Mouse (Mus musculus) limb, embryonic 11.5 days (tissue): ENCODE measurements around the gene Uchl3. TPM values are rescaled to one million over a fixed set of nuclear protein-coding genes. Genes with fewer than 3 reads are reported as not detected.

Experiments
- ATAC-seq: fragments of 200-750 bp; cut with Nextera tagmentation; 2 replicates; pipeline ENCODE4 v1.8.0; 2017; ENCODE audit warnings: low read depth; ENCODE audit not compliant: insufficient number of reproducible peaks, low FRiP score, low TSS enrichment
- DNase-seq: peaks from one replicate; pipeline ENCODE4 v3.0.0-alpha.2; 2015; ENCODE audit warnings: low spot score
- H3K27ac ChIP-seq: fragments of 300-500 bp; sonication (generic); replicated peaks from 2 replicates; pipeline ENCODE4 v1.5.1; 2014; ENCODE audit warnings: low read depth, mild to moderate bottlenecking, low read length
- H3K27me3 ChIP-seq: fragments of 300-500 bp; sonication (generic); 2 replicates; pipeline ENCODE4 v1.6.1; 2014; ENCODE audit warnings: mild to moderate bottlenecking, low read length, mixed read lengths; ENCODE audit not compliant: control insufficient read depth, insufficient read depth
- H3K36me3 ChIP-seq: fragments of 300-500 bp; sonication (generic); 2 replicates; pipeline ENCODE4 v1.6.1; 2014; ENCODE audit warnings: mild to moderate bottlenecking, low read length, moderate library complexity, mixed read lengths; ENCODE audit not compliant: control insufficient read depth, insufficient read depth
- H3K4me1 ChIP-seq: fragments of 300-500 bp; sonication (generic); 2 replicates; pipeline ENCODE4 v1.6.1; 2014; ENCODE audit warnings: low read length, mixed read lengths; ENCODE audit not compliant: control insufficient read depth, insufficient read depth
- H3K4me2 ChIP-seq: fragments of 300-500 bp; sonication (generic); 2 replicates; pipeline ENCODE4 v1.6.1; 2014; ENCODE audit warnings: low read depth, mild to moderate bottlenecking, moderate library complexity; ENCODE audit not compliant: severe bottlenecking
- H3K4me3 ChIP-seq: fragments of 300-500 bp; sonication (generic); 2 replicates; pipeline ENCODE4 v1.5.1; 2014; ENCODE audit warnings: low read depth, low read length
- H3K9ac ChIP-seq: fragments of 300-500 bp; sonication (generic); 2 replicates; pipeline ENCODE4 v1.6.1; 2014; ENCODE audit warnings: mild to moderate bottlenecking, low read length
- H3K9me3 ChIP-seq: fragments of 300-500 bp; sonication (generic); 2 replicates; pipeline ENCODE4 v1.6.1; 2016; ENCODE audit warnings: low read length; ENCODE audit not compliant: control insufficient read depth
- WGBS: fragments of 180-500 bp; shearing (Covaris S2); extraction: QIAGEN DNeasy Blood & Tissue Kit; methylation state at CpG from one replicate; pipeline ENCODE4 v1.1.7; 2014; 5-methylcytosine and 5-hydroxymethylcytosine counted together
- polyA plus RNA-seq: library from polyadenylated mRNA; unstranded; fragments of >200 nt; fragmentation: Nextera tagmentation; extraction: Ambion mirVana; gene quantifications from 2 replicates; pipeline ENCODE4 v1.2.1, GENCODE M21; 2014

The Uchl3 gene
- polyA plus RNA-seq, 1 experiment from 2014 or later, result 165 TPM

DNA sequence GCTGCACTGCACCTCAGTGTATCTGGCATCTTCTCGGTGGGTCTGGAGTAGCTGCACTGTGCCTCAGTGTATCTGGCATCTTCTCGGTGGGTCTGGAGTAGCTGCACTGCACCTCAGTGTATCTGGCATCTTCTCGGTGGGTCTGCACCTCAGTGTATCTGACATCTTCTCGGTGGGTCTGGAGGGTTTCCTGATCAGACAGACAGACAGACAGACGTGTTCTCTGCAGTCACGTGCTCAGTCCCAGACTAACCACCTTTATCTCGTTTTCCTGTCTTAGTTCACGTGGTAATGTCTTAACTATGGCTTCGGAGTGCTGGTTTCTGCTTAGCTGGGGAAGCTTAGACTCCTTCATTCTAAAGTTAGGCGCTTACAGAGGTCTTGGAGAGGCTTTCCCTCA, 2.5 kb downstream of the Uchl3 start:
- no peak for DNase-seq
- Histone ChIP-seq H3K4me2 (no peak overlapping the region), H3K36me3 (no peaks in the 10 kb centered on the region), H3K9ac (no peak overlapping the region), H3K27me3 (no peaks in the 10 kb centered on the region), H3K4me1 (no peaks in the 10 kb centered on the region), H3K4me3 (no peak overlapping the region), H3K27ac (no peak overlapping the region), H3K9me3 (no peaks in the 10 kb centered on the region)
- WGBS, result 88% methylated on average over 10 of the region's 10 CpGs
- no peak for ATAC-seq

DNA sequence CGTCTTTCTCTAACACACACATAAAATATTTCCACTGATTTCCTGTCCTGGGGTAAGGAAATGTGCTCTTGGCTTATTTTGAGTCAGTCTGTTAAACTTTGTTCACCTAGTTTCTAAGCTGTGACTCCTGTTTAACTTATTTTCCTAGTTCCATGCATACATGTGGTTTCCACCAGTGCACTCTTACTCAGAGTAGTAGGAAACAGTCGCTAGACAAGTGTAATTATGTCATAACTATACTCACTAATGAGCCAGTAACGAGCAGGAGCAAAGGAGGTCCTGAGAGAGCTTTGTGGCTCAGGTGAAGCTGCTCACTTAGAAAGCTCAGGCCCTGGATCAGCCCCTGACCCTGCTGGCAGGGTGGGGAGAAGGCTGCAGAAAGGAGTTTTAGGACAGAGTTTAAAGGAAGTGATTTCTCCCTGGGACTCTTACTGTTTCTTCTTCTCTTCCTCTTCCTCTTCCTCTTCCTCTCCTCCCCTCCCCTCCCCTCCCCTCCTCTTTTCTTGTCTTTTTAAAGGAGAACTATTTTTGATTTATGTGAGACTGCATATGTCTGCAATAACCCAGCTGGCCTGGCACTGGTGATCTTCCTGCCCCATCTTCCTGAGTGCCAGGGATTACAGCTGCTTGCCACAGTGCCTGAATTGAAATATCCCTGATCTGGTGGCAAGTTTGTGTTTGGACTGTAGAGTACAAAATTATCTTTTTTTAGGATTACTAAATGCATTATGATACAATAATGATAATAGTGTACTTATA, 8.1 kb downstream of the Uchl3 start:
- H3K36me3 ChIP-seq, result no peaks in the 10 kb centered on the region
- no peak for DNase-seq
- no peak overlapping the region for H3K27ac ChIP-seq
- H3K4me3 ChIP-seq, result no peak overlapping the region
- H3K9me3 ChIP-seq, result no peaks in the 10 kb centered on the region
- ATAC-seq, result no peak
- no peak overlapping the region for H3K4me2 ChIP-seq
- no peak overlapping the region for H3K9ac ChIP-seq
- no peaks in the 10 kb centered on the region for H3K27me3 ChIP-seq
- H3K4me1 ChIP-seq, result no peaks in the 10 kb centered on the region
- 34% methylated on average over 3 of the region's 3 CpGs for WGBS

DNA sequence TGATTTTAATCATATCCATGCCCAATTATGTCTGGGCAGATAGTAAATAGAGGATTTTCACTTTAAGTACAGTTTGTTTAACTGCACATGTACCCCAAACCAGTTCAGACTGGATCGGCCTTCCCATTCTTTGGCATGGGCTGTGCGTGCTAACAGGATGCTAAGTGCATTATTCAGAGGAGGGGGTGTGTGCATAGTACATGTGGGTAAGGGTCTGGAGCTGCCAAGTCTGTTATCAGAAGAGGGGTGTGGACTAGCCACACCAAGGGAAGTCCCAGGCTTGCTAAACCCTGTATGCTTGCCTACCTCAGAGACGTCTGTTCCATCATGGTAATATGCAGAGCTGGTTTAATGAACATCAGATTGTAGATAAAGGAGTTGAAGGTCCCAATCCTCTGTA, 10.5 kb downstream of the Uchl3 start:
- ATAC-seq (no peak), DNase-seq (no peak)
- H3K27me3 ChIP-seq, result no peaks in the 10 kb centered on the region
- H3K4me3 ChIP-seq, result no peak overlapping the region
- 88% methylated on average over 3 of the region's 3 CpGs for WGBS
- no peaks in the 10 kb centered on the region for H3K4me1 ChIP-seq
- no peak overlapping the region for H3K4me2 ChIP-seq
- H3K9ac ChIP-seq, result no peak overlapping the region
- H3K9me3 ChIP-seq, result no peaks in the 10 kb centered on the region
- H3K27ac ChIP-seq, result no peak overlapping the region
- no peaks in the 10 kb centered on the region for H3K36me3 ChIP-seq

DNA sequence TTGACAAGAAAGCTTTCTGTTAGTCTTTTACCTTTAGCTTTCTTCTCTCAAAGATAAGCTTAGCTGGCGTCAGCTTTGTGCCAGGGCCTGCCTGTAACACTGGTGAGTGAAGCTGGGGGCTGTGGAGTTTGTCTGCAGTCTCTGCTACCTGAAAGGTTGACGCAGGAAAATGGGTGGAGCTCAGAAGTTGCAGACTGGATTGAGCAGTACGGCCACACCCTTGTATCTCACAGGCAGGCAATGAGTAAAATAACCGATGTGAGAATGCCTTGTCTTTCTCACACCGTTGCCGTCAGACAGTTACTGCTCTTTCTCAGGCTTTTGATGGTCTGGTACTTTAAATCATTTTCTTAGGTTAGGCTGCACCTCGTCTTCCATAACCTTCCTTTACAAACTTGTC, 12.3 kb downstream of the Uchl3 start:
- Histone ChIP-seq H3K9ac (no peak overlapping the region), H3K9me3 (no peaks in the 10 kb centered on the region), H3K4me3 (no peak overlapping the region), H3K27me3 (no peaks in the 10 kb centered on the region), H3K4me2 (no peak overlapping the region), H3K27ac (no peak overlapping the region), H3K36me3 (no peaks in the 10 kb centered on the region), H3K4me1 (no peaks in the 10 kb centered on the region)
- no peak for DNase-seq
- no peak for ATAC-seq
- 94% methylated on average over 7 of the region's 7 CpGs for WGBS

DNA sequence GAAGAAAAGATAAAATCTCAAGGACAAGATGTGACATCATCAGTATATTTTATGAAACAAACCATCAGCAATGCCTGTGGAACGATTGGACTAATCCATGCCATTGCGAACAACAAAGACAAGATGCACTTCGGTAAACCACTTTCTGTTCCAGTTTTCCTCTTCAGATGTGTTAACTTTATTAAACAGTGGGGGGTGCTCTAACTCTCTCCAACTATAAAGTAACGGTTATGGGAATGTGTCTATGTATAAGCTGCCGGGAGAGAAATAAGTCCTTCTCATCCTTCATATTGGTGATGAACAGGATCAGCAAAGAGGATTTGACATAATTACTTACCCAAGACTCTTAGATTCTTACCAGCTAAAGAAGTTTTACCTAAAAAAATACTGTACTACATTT, 12.8 kb downstream of the Uchl3 start:
- ATAC-seq (no peak), DNase-seq (no peak)
- 89% methylated on average over 5 of the region's 5 CpGs for WGBS
- no peak overlapping the region for H3K4me3 ChIP-seq
- H3K4me1 ChIP-seq, result no peaks in the 10 kb centered on the region
- no peak overlapping the region for H3K9ac ChIP-seq
- no peaks in the 10 kb centered on the region for H3K9me3 ChIP-seq
- H3K4me2 ChIP-seq, result no peak overlapping the region
- H3K36me3 ChIP-seq, result no peaks in the 10 kb centered on the region
- H3K27ac ChIP-seq, result no peak overlapping the region
- H3K27me3 ChIP-seq, result no peaks in the 10 kb centered on the region

DNA sequence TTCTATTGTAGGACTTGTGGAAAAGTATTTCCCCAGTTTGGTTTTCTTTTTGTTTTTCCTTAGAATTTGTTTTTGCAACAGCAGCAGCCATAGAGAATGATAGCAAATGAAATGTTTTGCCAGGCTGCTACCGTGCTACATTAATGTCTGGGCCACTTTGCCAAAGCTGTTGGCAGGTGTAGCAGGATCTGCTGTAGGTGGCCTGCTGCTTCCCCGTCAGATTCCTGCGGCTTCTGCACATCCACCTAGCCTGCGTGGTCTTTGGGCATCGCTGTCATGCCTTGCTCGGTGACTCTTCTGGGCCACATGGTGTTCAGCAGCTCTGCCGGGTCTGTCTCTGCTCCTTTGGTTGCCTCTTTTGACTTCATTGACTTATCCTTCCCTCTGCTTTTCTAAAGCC, 14.9 kb downstream of the Uchl3 start:
- no peak for ATAC-seq
- no peak overlapping the region for H3K4me3 ChIP-seq
- no peak overlapping the region for H3K9ac ChIP-seq
- no peak overlapping the region for H3K4me2 ChIP-seq
- H3K27ac ChIP-seq, result no peak overlapping the region
- 94% methylated on average over 7 of the region's 7 CpGs for WGBS
- no peaks in the 10 kb centered on the region for H3K27me3 ChIP-seq
- H3K4me1 ChIP-seq, result no peaks in the 10 kb centered on the region
- no peaks in the 10 kb centered on the region for H3K9me3 ChIP-seq
- H3K36me3 ChIP-seq, result no peaks in the 10 kb centered on the region
- no peak for DNase-seq

DNA sequence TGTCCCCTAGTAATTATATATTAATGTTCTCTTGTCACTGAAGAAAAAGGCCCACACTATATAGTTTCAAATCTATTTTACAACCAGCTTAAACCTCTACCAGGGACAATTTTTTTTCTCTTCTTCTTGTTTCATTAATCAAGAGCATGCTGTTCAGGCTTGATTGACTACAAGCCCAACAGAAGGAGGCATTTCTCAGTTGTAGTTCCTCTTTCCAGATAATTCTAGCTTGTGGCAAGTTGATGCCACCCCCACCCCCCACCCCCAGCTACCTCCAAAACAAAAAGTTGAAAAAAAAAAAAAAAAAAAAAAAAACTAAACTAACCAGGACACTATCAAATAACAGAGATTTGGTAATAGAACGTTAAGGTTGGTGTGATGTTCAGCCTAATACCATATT, 18.5 kb downstream of the Uchl3 start:
- H3K27me3 ChIP-seq, result no peaks in the 10 kb centered on the region
- no peaks in the 10 kb centered on the region for H3K4me1 ChIP-seq
- H3K9me3 ChIP-seq, result no peaks in the 10 kb centered on the region
- H3K9ac ChIP-seq, result no peak overlapping the region
- H3K27ac ChIP-seq, result no peak overlapping the region
- no peaks in the 10 kb centered on the region; the same call in 1 of the 2 replicates for H3K36me3 ChIP-seq
- ATAC-seq (no peak), DNase-seq (no peak)
- H3K4me3 ChIP-seq, result no peak overlapping the region
- WGBS, result 96% methylated on average over 1 of the region's 1 CpGs
- H3K4me2 ChIP-seq, result no peak overlapping the region

DNA sequence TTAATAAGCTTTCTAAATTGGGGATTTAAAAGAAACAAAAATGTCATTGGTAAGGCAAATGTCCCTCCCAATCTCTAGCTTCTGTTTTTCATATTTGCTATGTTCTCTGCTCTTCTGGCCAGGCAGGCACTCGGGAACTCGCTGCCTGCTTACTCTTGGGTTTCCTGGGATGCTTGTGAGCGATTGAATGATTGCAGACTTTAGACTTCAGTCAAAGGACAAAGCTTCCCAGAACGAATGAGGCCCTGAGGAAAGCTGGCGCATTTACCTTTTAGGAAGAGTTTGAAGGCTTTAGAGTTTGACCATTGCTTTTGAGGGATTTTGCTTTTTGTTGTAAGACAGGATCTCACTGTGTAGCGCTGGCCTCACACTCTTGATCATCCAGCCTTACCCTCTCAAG, 33.9 kb downstream of the Uchl3 start:
- no peak overlapping the region for H3K4me3 ChIP-seq
- WGBS, result 93% methylated on average over 6 of the region's 6 CpGs
- H3K27me3 ChIP-seq, result no peaks in the 10 kb centered on the region
- H3K9me3 ChIP-seq, result no peaks in the 10 kb centered on the region
- ATAC-seq (no peak), DNase-seq (no peak)
- H3K9ac ChIP-seq, result no peak overlapping the region
- no peak overlapping the region for H3K27ac ChIP-seq
- no peaks in the 10 kb centered on the region for H3K4me1 ChIP-seq
- no peaks in the 10 kb centered on the region for H3K36me3 ChIP-seq
- no peak overlapping the region for H3K4me2 ChIP-seq

DNA sequence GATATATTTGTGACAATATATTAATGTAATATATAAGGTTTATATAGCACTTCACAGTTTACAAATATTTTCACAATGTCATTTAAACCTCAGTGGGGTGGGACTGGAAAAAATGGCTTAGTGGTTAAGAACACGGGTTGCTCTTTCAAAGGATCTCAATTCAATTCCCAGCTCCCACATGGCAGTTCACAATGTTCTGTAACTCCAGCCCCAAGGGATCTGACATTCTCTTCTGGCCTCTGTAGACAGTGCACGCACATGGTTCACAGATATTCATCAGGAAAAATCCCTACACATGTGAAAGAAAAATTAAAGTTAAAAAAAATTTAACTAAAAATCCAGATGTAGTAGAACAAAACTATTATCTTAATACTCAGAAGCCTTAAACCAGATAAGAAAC, 34.6 kb downstream of the Uchl3 start:
- H3K9me3 ChIP-seq, result no peaks in the 10 kb centered on the region
- no peak overlapping the region for H3K9ac ChIP-seq
- H3K36me3 ChIP-seq, result no peaks in the 10 kb centered on the region; the same call in 1 of the 2 replicates
- H3K4me1 ChIP-seq, result no peaks in the 10 kb centered on the region
- H3K27ac ChIP-seq, result no peak overlapping the region
- DNase-seq (no peak), ATAC-seq (no peak)
- H3K4me2 ChIP-seq, result no peak overlapping the region
- H3K27me3 ChIP-seq, result no peaks in the 10 kb centered on the region
- H3K4me3 ChIP-seq, result no peak overlapping the region
- WGBS, result 90% methylated on average over 2 of the region's 2 CpGs
